Mouse (Mus musculus): ENCODE measurements around the gene Nlrx1.
"Not testable (repeated sequence)": the region's sequence is repeated elsewhere in the genome, so short reads cannot be mapped to it uniquely, and the experiment has no call there.

Nlrx1 gene

GRCm38 (mm10) chr9:44268432-44268831, at the start of gene Nlrx1:
Gene Nlrx1 (minus strand): TSS chr9:44268599.
- DNase-seq (ENCODE audit: low spot score) = no peak

GRCm38 (mm10) chr9:44317452-44317851, 49.1 kb upstream of the Nlrx1 start:
- no peak for DNase-seq (ENCODE audit: low spot score)

DNA sequence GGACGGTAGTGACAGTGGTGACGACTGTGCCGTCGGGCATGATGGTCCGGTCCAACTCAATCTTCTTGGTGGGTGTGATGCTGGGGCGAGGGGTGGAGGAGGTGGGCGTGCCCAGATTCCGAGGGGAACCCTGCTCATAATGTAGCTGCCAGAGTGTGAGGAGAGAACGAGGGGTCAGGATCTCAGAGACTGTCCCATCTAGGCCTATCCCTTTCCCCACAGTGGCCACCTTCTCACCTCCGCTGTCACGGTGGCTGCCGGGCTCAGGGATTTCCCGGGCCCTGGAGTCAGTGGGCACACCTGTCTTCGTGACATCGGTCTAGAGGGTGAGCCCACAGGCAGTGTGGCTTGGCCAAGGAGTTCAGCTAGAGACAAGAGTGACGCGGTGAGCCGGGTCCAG, 46.5 kb upstream of the Nlrx1 start:
- no peak for DNase-seq (ENCODE audit: low spot score)

- no peak for DNase-seq (ENCODE audit: low spot score)
Measured at GRCm38 (mm10) chr9:44314257-44314547, 45.8 kb upstream of the Nlrx1 start.

- DNase-seq (ENCODE audit: low spot score) = no peak
Measured at GRCm38 (mm10) chr9:44313476-44314256, 45.3 kb upstream of the Nlrx1 start.

- DNase-seq (ENCODE audit: low spot score) = peak; percentile 32
Measured at GRCm38 (mm10) chr9:44311136-44312134, 43.0 kb upstream of the Nlrx1 start.

DNA sequence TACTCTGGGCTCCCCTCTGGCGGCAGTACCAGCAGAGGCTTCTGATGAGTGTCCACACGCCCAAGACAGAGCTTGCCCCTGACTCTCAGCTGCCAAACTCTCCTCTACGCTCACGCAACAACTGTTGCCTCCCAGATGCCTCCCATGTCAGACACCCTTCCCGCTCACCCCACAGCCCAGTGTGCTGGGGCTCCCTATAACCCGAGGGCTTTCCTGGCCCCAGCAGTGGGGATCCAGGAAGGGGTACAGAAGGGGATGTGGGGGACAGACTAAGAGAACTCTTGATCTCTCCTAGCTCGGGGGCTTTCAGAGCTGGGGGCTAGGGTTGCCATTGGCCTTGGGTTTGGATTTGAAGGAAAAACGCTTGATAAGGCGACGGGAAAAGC, 42.3 kb upstream of the Nlrx1 start:
- no peak for DNase-seq (ENCODE audit: low spot score)

GRCm38 (mm10) chr9:44309756-44310155, 41.4 kb upstream of the Nlrx1 start:
- DNase-seq (ENCODE audit: low spot score) = peak; percentile 58

DNA sequence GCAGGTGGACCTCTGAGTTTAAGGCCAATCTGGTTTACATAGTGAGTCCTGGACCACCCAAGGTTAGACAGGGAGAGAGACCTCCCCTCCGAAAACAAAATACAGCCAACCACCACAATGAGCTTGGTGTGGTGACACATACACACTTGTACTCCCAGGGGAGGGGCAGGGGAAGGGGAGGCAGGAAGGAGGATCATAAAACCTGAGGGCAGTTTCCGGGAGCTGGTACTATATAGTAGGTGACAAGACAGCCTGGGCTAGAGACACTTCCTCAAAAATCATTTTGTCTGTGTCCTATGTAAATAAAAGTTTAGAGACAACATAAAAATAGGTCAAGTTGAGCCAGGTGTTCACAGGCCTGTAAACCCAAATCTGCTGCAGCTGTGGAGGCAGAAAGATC, 38.8 kb upstream of the Nlrx1 start:
- no peak for DNase-seq (ENCODE audit: low spot score)

DNA sequence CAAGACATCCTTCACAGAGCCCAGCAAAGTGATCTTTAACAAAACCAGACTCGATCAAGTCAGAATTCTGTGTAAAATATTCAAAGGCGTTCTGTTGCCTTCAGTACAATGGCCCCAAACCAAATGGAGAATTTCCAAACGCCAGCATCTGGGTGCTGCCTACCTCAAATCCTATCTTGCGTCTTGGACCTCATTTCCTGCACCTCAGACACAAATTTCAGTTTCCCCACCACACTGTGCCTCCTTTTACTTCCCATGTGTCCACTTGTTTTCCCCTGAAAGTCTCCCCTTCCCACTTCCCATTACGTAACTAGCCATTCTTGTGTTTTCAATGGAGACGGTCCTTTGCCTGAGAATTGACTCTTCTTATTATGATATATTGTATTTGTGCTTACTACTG, 38.1 kb upstream of the Nlrx1 start:
- DNase-seq (ENCODE audit: low spot score) = no peak

DNA sequence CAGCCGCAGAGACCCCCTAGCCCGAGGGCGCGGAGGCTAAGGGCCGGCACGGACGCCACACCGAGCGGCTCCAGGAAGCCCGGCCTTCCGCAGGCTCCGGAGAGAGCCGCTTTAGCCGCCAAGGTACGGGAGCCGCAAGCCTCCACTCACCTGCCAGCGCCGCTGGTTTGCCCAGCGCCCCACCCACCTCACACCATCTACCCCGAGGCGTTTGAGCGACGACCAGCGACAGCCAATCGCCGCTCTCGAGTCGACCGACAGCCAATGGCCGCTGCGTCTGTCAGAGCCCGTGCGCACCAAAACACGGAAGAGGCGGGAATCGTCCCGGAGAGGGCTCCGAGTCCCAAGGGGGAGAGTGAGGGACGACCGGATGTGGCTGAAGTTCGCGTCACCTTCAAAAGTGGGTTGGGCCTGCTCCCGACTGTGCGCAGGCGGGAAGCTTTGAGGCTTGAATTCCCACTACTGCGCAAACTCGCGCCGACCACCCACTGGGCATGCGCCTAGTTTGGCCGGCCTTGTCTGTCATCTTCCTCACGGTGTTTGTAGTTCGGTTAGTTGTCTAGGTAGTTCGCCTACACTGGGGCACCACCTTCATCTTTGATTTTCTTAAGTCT, 37.2 kb upstream of the Nlrx1 start, which contains the start of gene Hinfp:
Hinfp (minus strand) TSS at position 206 of the 614 bp plus-strand sequence.
- peak; percentile 100 for DNase-seq (ENCODE audit: low spot score)

GRCm38 (mm10) chr9:44300001-44300400, 31.6 kb upstream of the Nlrx1 start:
- not testable (repeated sequence) for DNase-seq (ENCODE audit: low spot score)

- DNase-seq (ENCODE audit: low spot score) = peak; percentile 36
Measured at GRCm38 (mm10) chr9:44292490-44292889, 24.1 kb upstream of the Nlrx1 start.

- DNase-seq (ENCODE audit: low spot score) = peak; percentile 34
Measured at GRCm38 (mm10) chr9:44288959-44289291, 20.5 kb upstream of the Nlrx1 start.

DNA sequence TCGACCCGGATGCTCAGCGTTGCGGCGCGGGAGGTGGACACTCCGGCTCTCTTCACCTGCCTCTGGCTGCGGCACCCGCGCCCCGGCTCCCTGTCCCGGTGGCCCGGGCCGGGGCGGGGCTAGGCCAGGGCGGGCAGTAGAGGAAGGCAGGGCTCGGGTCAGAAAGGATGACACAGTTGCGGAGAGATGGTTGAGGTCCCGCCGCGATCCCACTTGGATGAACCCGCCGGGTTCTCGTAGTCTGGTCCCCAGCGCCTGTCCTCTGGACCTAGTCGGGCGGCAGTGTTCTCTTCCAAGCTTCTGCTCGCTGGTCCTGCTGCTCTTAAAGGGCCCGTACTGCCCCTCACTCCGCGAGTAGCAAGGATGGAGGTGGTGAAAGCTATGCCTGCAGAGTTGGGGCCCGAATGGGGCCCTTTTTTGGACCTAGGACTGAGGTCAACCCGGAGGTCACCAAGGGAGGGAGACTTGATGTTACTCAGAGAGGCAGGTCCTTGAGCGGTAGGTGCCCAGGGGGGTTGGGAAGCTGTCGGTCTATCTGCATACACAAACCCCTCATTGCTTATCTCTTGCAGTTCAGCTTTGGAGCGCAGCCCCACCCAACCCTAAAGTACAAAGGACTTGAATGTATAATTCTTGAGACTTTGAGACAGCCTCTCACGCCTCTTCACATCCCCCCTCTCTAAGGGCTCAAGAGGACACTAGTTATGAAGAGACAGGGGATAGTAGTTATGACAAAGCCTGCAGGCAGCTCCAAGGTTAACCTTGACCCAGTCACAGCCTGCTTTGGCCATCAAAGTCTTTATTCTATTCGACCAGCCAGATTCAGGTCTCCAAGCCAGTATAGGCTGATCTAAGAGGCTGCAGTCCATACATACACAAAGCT, 19.9 kb upstream of the Nlrx1 start, which contains the start of gene Abcg4:
Abcg4 (minus strand) TSS at position 540 of the 883 bp plus-strand sequence.
- DNase-seq (ENCODE audit: low spot score) = peak; percentile 47

DNA sequence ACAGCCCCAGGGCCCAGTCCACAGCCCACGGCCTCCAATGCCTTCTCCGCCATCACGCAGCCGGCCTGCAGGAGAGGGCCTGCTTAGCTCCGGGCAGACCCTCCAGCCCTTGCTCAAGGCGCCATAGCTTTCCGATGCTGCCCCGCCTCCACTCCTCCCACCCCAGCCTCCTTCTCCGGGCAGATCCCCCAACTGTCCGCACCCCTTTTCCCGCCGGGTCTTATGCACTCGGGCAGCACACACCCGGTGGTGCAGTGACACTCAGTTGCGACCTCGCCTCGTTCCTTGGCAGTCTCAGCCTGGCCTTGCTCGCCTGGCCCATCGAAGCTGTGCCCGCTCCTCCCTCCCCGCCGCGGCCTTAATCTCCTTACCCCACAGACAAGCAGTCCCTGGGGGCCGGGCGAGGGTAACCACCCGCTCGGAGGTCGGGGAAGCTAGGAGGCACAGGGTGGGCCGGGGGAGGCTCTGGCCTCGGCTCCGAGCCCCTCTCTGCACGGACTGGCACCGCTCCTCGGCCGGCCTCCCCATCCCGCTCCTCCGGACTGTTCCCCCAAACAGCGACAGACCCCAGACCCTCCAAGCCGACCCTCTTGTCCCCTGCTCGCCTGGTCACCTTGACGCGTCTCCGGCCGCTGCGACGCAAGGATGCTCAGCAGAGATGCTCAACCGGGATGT, 19.1 kb upstream of the Nlrx1 start:
- no peak for DNase-seq (ENCODE audit: low spot score)

- DNase-seq (ENCODE audit: low spot score) = no peak
Measured at GRCm38 (mm10) chr9:44287003-44287400, 18.6 kb upstream of the Nlrx1 start.

GRCm38 (mm10) chr9:44286256-44286850, 18.0 kb upstream of the Nlrx1 start:
- DNase-seq (ENCODE audit: low spot score) = no peak

DNA sequence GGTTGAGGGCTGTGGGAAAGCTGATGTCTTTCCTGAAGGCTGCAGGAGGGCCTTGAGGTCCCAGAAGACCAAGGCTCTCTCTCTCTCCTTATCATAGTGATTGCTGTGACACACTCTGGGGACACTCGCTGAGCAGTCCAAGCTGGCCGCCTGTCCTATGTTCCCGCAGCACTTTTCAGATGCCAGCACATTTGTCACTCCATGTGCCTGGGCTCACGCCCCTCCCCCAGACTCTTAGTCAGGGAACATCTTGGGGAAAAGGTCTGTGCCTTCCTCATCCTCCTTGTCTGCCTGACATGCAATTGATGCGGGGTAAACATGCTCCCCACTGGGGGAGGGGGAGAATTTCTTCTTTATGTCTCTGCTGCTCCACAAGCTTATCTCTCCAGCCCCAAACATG, 14.8 kb upstream of the Nlrx1 start:
- DNase-seq (ENCODE audit: low spot score) = no peak

- DNase-seq (ENCODE audit: low spot score) = no peak
Measured at GRCm38 (mm10) chr9:44269973-44270372, 1.6 kb upstream of the Nlrx1 start.

DNA sequence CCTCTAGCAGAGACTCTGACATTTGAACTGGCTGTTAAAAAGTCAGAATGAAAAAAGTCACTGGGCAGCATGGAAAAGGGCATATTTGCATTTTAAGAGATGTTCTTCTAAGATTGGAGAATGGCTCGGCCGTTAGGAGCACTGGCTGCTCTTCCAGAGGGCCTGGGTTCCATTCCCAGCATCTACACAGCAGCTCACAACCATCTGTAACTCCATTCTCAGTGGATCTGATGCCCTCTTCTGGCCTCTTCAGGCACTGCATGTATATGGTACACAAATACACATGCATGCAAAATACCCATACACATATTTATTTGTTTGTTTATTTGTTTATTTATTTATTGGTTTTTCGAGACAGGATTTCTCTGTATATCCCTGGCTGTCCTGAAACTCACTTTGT, 678 bp upstream of the Nlrx1 start:
- DNase-seq (ENCODE audit: low spot score) = no peak

Measured in yolk sac, embryonic 10.5 days (tissue).